In genomic region chr4:32326860-32327259, GRCm38 (mm10) we compare ENCODE assay signal across 13 mouse cellular contexts.
A peak's percentile ranks its signal among the peaks of the same experiment; 100 is the strongest.
DNase-seq lines count a peak whose midpoint lies in the region; ATAC-seq lines count a peak whose summit lies in the region.
"Had no signal": no experiment of that assay in that cellular context is flagged by ENCODE, and none has a peak within 500 bp of the region (broad histone marks: within the 10 kb centered on the region; RNA-seq: fewer than 3 reads in every experiment).

No protein-coding gene starts in this region.

- peak overlapping the region; percentile 71; the same call in 1 of the 2 replicates for H3K27ac ChIP-seq in heart, embryonic 11.5 days (ENCODE audit: low read depth, low read length)
- no peak overlapping the region for H3K27ac ChIP-seq in embryonic facial prominence, embryonic 11.5 days (replicated peaks; ENCODE audit: low read depth, low read length)
- peak overlapping the region; percentile 71 for H3K27ac ChIP-seq in hindbrain, embryonic 11.5 days (ENCODE audit: low read depth, low read length)
- H3K27ac ChIP-seq in midbrain, embryonic 16.5 days (ENCODE audit: low read length), result peak overlapping the region; percentile 90
- H3K27ac ChIP-seq in intestine, embryonic 15.5 days, result no peak overlapping the region
- H3K27ac ChIP-seq: kidney, postnatal 0 days; liver, embryonic 14.5 days had no signal

- H3K27me3 ChIP-seq in heart, embryonic 11.5 days (ENCODE audit: control insufficient read depth, insufficient read depth, low read length), result no peaks in the 10 kb centered on the region
- no peaks in the 10 kb centered on the region for H3K27me3 ChIP-seq in embryonic facial prominence, embryonic 11.5 days (ENCODE audit: control insufficient read depth, insufficient read depth, low read length)
- no peaks in the 10 kb centered on the region for H3K27me3 ChIP-seq in hindbrain, embryonic 11.5 days (ENCODE audit: control insufficient read depth, insufficient read depth, low read length)
- no peaks in the 10 kb centered on the region for H3K27me3 ChIP-seq in midbrain, embryonic 16.5 days (ENCODE audit: control insufficient read depth, insufficient read depth, low read depth, low read length)
- no peaks in the 10 kb centered on the region for H3K27me3 ChIP-seq in intestine, embryonic 15.5 days (replicated peaks)

- no peak for ATAC-seq in heart, embryonic 11.5 days (replicated peaks; ENCODE audit: insufficient number of reproducible peaks, low FRiP score, low TSS enrichment)
- ATAC-seq in embryonic facial prominence, embryonic 11.5 days (replicated peaks; ENCODE audit: insufficient number of reproducible peaks, low FRiP score, low TSS enrichment, low read depth), result 0 out of 2 replicates have a peak, but pooled peaks have one; percentile 50
- ATAC-seq in hindbrain, embryonic 11.5 days (ENCODE audit: low FRiP score), result peak; percentile 81
- peak; percentile 70 for ATAC-seq in midbrain, embryonic 16.5 days
- ATAC-seq in intestine, embryonic 15.5 days, result no peak
- ATAC-seq: activated CD4-positive, CD25-positive, alpha-beta regulatory T cell, adult 4 months had no signal

- peak overlapping the region; percentile 34 for H3K4me2 ChIP-seq in heart, embryonic 11.5 days
- no peak overlapping the region for H3K4me2 ChIP-seq in embryonic facial prominence, embryonic 11.5 days (ENCODE audit: low read depth, low read length)
- no peak overlapping the region for H3K4me2 ChIP-seq in hindbrain, embryonic 11.5 days (replicated peaks; ENCODE audit: low read depth, low read length)
- peak overlapping the region; percentile 15; the same call in 1 of the 2 replicates for H3K4me2 ChIP-seq in midbrain, embryonic 16.5 days (ENCODE audit: low read length)
- no peak overlapping the region for H3K4me2 ChIP-seq in intestine, embryonic 15.5 days (replicated peaks)

- H3K9ac ChIP-seq in heart, embryonic 11.5 days (ENCODE audit: low read depth, low read length), result peak overlapping the region; percentile 49; the same call in 1 of the 2 replicates
- H3K9ac ChIP-seq in embryonic facial prominence, embryonic 11.5 days (replicated peaks; ENCODE audit: low read length), result no peak overlapping the region
- no peak overlapping the region for H3K9ac ChIP-seq in hindbrain, embryonic 11.5 days (ENCODE audit: low read depth, low read length)
- H3K9ac ChIP-seq in midbrain, embryonic 16.5 days (ENCODE audit: low read depth, low read length), result peak overlapping the region; percentile 52; the same call in 1 of the 2 replicates
- no peak overlapping the region for H3K9ac ChIP-seq in intestine, embryonic 15.5 days
- H3K9ac ChIP-seq: liver, embryonic 14.5 days had no signal

- no peak overlapping the region for H3K4me3 ChIP-seq in heart, embryonic 11.5 days (ENCODE audit: low read depth, low read length)
- H3K4me3 ChIP-seq in embryonic facial prominence, embryonic 11.5 days (ENCODE audit: low read depth, low read length), result no peak overlapping the region
- H3K4me3 ChIP-seq in hindbrain, embryonic 11.5 days (ENCODE audit: low read depth, low read length), result no peak overlapping the region
- H3K4me3 ChIP-seq in midbrain, embryonic 16.5 days (ENCODE audit: low read depth, low read length), result no peak overlapping the region
- H3K4me3 ChIP-seq in intestine, embryonic 15.5 days (replicated peaks), result no peak overlapping the region

- no peaks in the 10 kb centered on the region; the same call in 1 of the 2 replicates for H3K36me3 ChIP-seq in heart, embryonic 11.5 days (ENCODE audit: control insufficient read depth, insufficient read depth, low read length)
- no peaks in the 10 kb centered on the region for H3K36me3 ChIP-seq in embryonic facial prominence, embryonic 11.5 days (replicated peaks; ENCODE audit: control insufficient read depth, insufficient read depth, low read depth, low read length)
- H3K36me3 ChIP-seq in hindbrain, embryonic 11.5 days (ENCODE audit: control insufficient read depth, insufficient read depth, low read length), result no peaks in the 10 kb centered on the region
- no peaks in the 10 kb centered on the region for H3K36me3 ChIP-seq in midbrain, embryonic 16.5 days (ENCODE audit: control insufficient read depth, insufficient read depth, low read length)
- H3K36me3 ChIP-seq in intestine, embryonic 15.5 days, result no peaks in the 10 kb centered on the region

- no peak for DNase-seq in heart, adult 18-20 months
- no peak for DNase-seq in embryonic facial prominence, embryonic 11.5 days (ENCODE audit: low spot score)
- no peak for DNase-seq in hindbrain, embryonic 11.5 days (ENCODE audit: low spot score)
- no peak for DNase-seq in kidney, adult 18-20 months
- no peak for DNase-seq in cerebellum, adult 11-12 months
- DNase-seq: B cell, adult 2 months; lung, postnatal 4 days had no signal

- no peaks in the 10 kb centered on the region for H3K9me3 ChIP-seq in heart, embryonic 11.5 days (replicated peaks; ENCODE audit: control insufficient read depth, low read length)
- no peaks in the 10 kb centered on the region for H3K9me3 ChIP-seq in embryonic facial prominence, embryonic 11.5 days (replicated peaks; ENCODE audit: control insufficient read depth, low read length)
- H3K9me3 ChIP-seq in hindbrain, embryonic 11.5 days (ENCODE audit: control insufficient read depth, low read length), result no peaks in the 10 kb centered on the region; the same call in none of the 2 replicates
- H3K9me3 ChIP-seq in midbrain, embryonic 16.5 days (replicated peaks; ENCODE audit: control insufficient read depth, low read length, poor library complexity, severe bottlenecking), result no peaks in the 10 kb centered on the region
- no peaks in the 10 kb centered on the region for H3K9me3 ChIP-seq in intestine, embryonic 15.5 days

- H3K4me1 ChIP-seq in heart, embryonic 11.5 days (ENCODE audit: control insufficient read depth, insufficient read depth, low read length), result peaks cover 41% of the 10 kb centered on the region
- no peaks in the 10 kb centered on the region for H3K4me1 ChIP-seq in embryonic facial prominence, embryonic 11.5 days (ENCODE audit: control insufficient read depth, insufficient read depth, low read length)
- peaks cover 12% of the 10 kb centered on the region; the same call in 1 of the 2 replicates for H3K4me1 ChIP-seq in hindbrain, embryonic 11.5 days (replicated peaks; ENCODE audit: control insufficient read depth, insufficient read depth, low read length)
- peaks cover 30% of the 10 kb centered on the region for H3K4me1 ChIP-seq in midbrain, embryonic 16.5 days (ENCODE audit: control insufficient read depth, insufficient read depth, low read length)
- peaks cover 8% of the 10 kb centered on the region; the same call in 1 of the 2 replicates for H3K4me1 ChIP-seq in intestine, embryonic 15.5 days (replicated peaks)

- 27% methylated on average over 3 of the region's 3 CpGs for WGBS in heart, embryonic 11.5 days (ENCODE audit: insufficient replicate concordance)
- WGBS in embryonic facial prominence, embryonic 11.5 days, result 26% methylated on average over 3 of the region's 3 CpGs
- 4% methylated on average over 3 of the region's 3 CpGs for WGBS in hindbrain, embryonic 11.5 days
- 2% methylated on average over 3 of the region's 3 CpGs for WGBS in midbrain, embryonic 16.5 days
- WGBS in intestine, embryonic 15.5 days, result 52% methylated on average over 3 of the region's 3 CpGs

Comparison
In these comparisons a context has a peak if more than half of its experiments do, and no peak if none do; other contexts are left out.
1. ATAC-seq: peak in embryonic facial prominence, embryonic 11.5 days (single experiment), hindbrain, embryonic 11.5 days (single experiment) and midbrain, embryonic 16.5 days (single experiment); none in heart, embryonic 11.5 days (single experiment) and intestine, embryonic 15.5 days (single experiment).
2. H3K27ac ChIP-seq: peak in heart, embryonic 11.5 days (single experiment), hindbrain, embryonic 11.5 days (single experiment) and midbrain, embryonic 16.5 days (single experiment); none in embryonic facial prominence, embryonic 11.5 days (single experiment) and intestine, embryonic 15.5 days (single experiment).
3. H3K4me2 ChIP-seq: peak in heart, embryonic 11.5 days (single experiment) and midbrain, embryonic 16.5 days (single experiment); none in embryonic facial prominence, embryonic 11.5 days (single experiment), hindbrain, embryonic 11.5 days (single experiment) and intestine, embryonic 15.5 days (single experiment).
4. H3K9ac ChIP-seq: peak in heart, embryonic 11.5 days (single experiment) and midbrain, embryonic 16.5 days (single experiment); none in embryonic facial prominence, embryonic 11.5 days (single experiment), hindbrain, embryonic 11.5 days (single experiment) and intestine, embryonic 15.5 days (single experiment).